Mouse (Mus musculus) forebrain, postnatal 0 days (tissue): ENCODE data around the gene Oca2. TPM values are rescaled to one million over a fixed set of nuclear protein-coding genes. Genes with fewer than 3 reads are reported as not detected.

Experiments
- ATAC-seq: fragments of 200-750 bp; cut with Nextera tagmentation; 2 replicates; pipeline ENCODE4 v1.8.0; 2017; ENCODE audit warnings: mild to moderate bottlenecking, moderate library complexity
- DNase-seq: peaks from one replicate; pipeline ENCODE4 v3.0.0-alpha.2; 2015
- H3K27ac ChIP-seq: fragments of 300-500 bp; sonication (generic); 2 replicates; pipeline ENCODE4 v1.5.1; 2014; ENCODE audit warnings: low read depth, mild to moderate bottlenecking, antibody characterized with exemption, low read length, moderate library complexity, mixed read lengths
- H3K27me3 ChIP-seq: fragments of 300-500 bp; sonication (generic); 2 replicates; pipeline ENCODE4 v1.6.1; 2014; ENCODE audit warnings: mild to moderate bottlenecking, low read length, mixed read lengths; ENCODE audit not compliant: insufficient read depth
- H3K36me3 ChIP-seq: fragments of 300-500 bp; sonication (generic); 2 replicates; pipeline ENCODE4 v1.6.1; 2014; ENCODE audit warnings: mild to moderate bottlenecking, moderate library complexity; ENCODE audit not compliant: insufficient read depth
- H3K4me1 ChIP-seq: fragments of 300-500 bp; sonication (generic); 2 replicates; pipeline ENCODE4 v1.6.1; 2014; ENCODE audit warnings: antibody characterized with exemption; ENCODE audit not compliant: insufficient read depth
- H3K4me2 ChIP-seq: fragments of 300-500 bp; sonication (generic); 2 replicates; pipeline ENCODE4 v1.6.1; 2014; ENCODE audit warnings: low read depth, mild to moderate bottlenecking, moderate library complexity
- H3K4me3 ChIP-seq: fragments of 300-500 bp; sonication (generic); 2 replicates; pipeline ENCODE4 v1.5.1; 2014; ENCODE audit warnings: low read depth, low read length, mixed read lengths
- H3K9ac ChIP-seq: fragments of 300-500 bp; sonication (generic); 2 replicates; pipeline ENCODE4 v1.6.1; 2014; ENCODE audit warnings: mild to moderate bottlenecking
- H3K9me3 ChIP-seq: fragments of 300-500 bp; sonication (generic); 2 replicates; pipeline ENCODE4 v1.6.1; 2016; ENCODE audit warnings: low read length
- CTCF ChIP-seq: sonication (generic); IDR thresholded peaks from 2 replicates; pipeline ENCODE4 v1.5.1; 2016; ENCODE audit warnings: antibody characterized with exemption, control low read depth, low read depth
- WGBS: fragments of 180-500 bp; shearing (Covaris S2); extraction: QIAGEN DNeasy Blood & Tissue Kit; methylation state at CpG from one replicate; pipeline ENCODE4 v1.1.7; 2014; 5-methylcytosine and 5-hydroxymethylcytosine counted together
- polyA plus RNA-seq: library from polyadenylated mRNA; unstranded; fragments of >200 nt; fragmentation: Nextera tagmentation; extraction: Ambion mirVana; gene quantifications from 2 replicates; pipeline ENCODE4 v1.2.1, GENCODE M21; 2015
- total RNA-seq: library from RNA; depleted of rRNA; stranded (reverse); fragments of >200 nt; gene quantifications from 2 replicates; pipeline ENCODE4 v1.2.3, GENCODE M21; 2014

Oca2 gene
- total and polyA plus RNA-seq, 2 experiments from 2014 or later = 0.86 to 2.2 TPM

- H3K9ac ChIP-seq = no peak overlapping the region
- H3K27ac ChIP-seq = no peak overlapping the region
- no peaks in the 10 kb centered on the region for H3K27me3 ChIP-seq
- H3K4me3 ChIP-seq = no peak overlapping the region
- no peak for TF ChIP-seq CTCF
- ATAC-seq (no peak), DNase-seq (no peak)
- no peaks in the 10 kb centered on the region for H3K4me1 ChIP-seq
- peaks cover 69% of the 10 kb centered on the region for H3K36me3 ChIP-seq
- H3K4me2 ChIP-seq = no peak overlapping the region
- H3K9me3 ChIP-seq = no peaks in the 10 kb centered on the region
- WGBS = 90% methylated on average over 6 of the region's 6 CpGs
These were observed 18.7 kb upstream of the Oca2 start for GRCm38 (mm10) chr7:56220811-56221210.

DNA sequence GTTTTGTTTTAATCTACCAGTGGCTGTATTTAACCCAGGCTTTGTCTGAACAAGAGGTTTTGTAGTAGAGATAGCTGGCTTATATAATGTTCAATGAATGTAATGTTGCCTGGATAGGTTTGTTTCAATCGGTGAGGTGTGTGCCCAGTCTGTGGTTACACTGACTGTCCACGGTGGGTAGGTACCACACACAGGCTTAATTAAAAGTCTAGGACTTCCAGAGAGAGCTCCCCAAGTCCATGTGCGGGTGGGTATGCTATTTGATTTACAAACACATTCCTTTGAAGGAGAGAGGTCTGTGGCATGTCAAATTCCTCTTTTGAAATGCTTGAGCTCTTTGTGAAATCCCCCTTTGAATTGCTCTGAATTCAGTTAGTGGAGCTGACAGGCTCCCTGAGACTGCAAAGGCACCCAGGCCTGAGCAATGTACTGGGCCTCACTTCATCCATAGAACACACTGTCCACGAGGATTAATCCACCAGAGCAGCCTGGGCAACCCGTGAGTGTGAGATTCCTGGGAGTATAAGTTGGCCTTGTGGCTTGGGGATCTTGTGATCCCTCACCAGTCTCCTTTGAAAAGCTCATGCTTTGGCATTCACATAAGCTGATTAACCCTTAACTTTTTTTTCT is 3.7 kb upstream of the Oca2 start:
- DNase-seq = no peak
- no peaks in the 10 kb centered on the region for H3K27me3 ChIP-seq
- no peaks in the 10 kb centered on the region for H3K4me1 ChIP-seq
- no peaks in the 10 kb centered on the region for H3K9me3 ChIP-seq
- H3K36me3 ChIP-seq = peaks cover 18% of the 10 kb centered on the region
- no peak overlapping the region for H3K27ac ChIP-seq
- no peak overlapping the region for H3K4me2 ChIP-seq
- no peak overlapping the region; the same call in 1 of the 2 replicates for H3K9ac ChIP-seq
- no peak for TF ChIP-seq CTCF
- H3K4me3 ChIP-seq = no peak overlapping the region
- 23% methylated on average over 5 of the region's 5 CpGs for WGBS
- no peak for ATAC-seq

- Histone ChIP-seq H3K4me1 (no peaks in the 10 kb centered on the region), H3K4me3 (no peak overlapping the region), H3K36me3 (peaks cover 13% of the 10 kb centered on the region), H3K27ac (no peak overlapping the region), H3K9ac (no peak overlapping the region), H3K9me3 (no peaks in the 10 kb centered on the region), H3K27me3 (no peaks in the 10 kb centered on the region), H3K4me2 (no peak overlapping the region)
- ATAC-seq = no peak
- no peak for TF ChIP-seq CTCF
- DNase-seq = no peak
- WGBS = 65% methylated on average over 3 of the region's 3 CpGs
These were observed 2.9 kb upstream of the Oca2 start for GRCm38 (mm10) chr7:56236617-56237016.

DNA sequence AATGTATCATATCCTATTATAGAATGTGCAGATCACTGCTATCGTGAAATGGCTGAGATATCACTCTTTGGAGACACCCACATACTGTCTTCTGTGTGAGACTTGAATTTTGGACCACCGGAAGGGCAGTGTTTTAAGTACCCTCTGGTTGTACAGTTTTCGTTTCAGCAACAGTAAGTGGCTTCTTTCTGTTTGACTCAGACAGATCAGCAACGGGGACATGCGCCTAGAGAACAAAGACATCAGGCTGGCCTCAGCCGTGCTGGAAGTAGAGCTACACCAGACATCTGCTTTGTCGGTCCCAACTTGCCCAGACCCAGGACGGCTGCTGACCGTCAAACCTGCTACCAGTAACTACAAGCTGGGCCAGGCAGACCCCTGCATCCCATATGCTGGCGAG is 15.0 kb downstream of the Oca2 start:
- DNase-seq (no peak), ATAC-seq (no peak)
- H3K27ac ChIP-seq = no peak overlapping the region
- WGBS = 82% methylated on average over 10 of the region's 10 CpGs
- no peak overlapping the region for H3K4me2 ChIP-seq
- H3K27me3 ChIP-seq = no peaks in the 10 kb centered on the region
- H3K9me3 ChIP-seq = no peaks in the 10 kb centered on the region
- H3K36me3 ChIP-seq = no peaks in the 10 kb centered on the region
- TF ChIP-seq CTCF = no peak
- no peaks in the 10 kb centered on the region for H3K4me1 ChIP-seq
- H3K4me3 ChIP-seq = no peak overlapping the region
- H3K9ac ChIP-seq = no peak overlapping the region

DNA sequence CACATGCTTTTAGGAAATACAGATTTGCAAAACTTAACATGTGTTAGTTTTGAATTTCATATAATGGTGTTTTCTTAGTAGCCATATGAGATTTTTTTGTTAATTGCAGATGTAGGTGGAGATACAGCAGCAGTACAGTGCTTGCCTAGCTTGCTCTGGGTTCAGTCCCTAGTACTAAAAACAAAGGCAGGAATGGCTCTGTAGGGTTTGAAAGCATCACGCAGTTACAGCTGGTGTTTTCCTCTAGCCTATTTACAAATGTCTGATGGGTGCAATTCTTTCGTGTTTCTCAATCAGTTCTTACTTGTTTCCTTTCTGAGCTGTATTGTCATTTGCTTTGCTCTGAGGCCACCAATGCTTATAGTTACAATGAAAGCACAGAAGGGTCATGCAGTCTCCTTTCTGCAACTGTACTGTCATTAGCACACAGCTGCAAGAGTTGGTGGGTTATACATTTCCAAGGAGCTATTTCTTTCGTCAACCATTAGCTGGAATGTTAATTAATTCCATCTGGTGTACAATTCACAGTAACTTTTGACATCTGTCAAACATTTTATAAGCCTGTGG is 18.4 kb downstream of the Oca2 start:
- Histone ChIP-seq H3K4me1 (no peaks in the 10 kb centered on the region), H3K4me2 (no peak overlapping the region), H3K9ac (no peak overlapping the region), H3K27ac (no peak overlapping the region), H3K9me3 (no peaks in the 10 kb centered on the region), H3K27me3 (no peaks in the 10 kb centered on the region), H3K4me3 (no peak overlapping the region), H3K36me3 (no peaks in the 10 kb centered on the region)
- TF ChIP-seq CTCF = no peak
- 47% methylated on average over 3 of the region's 3 CpGs for WGBS
- DNase-seq (no peak), ATAC-seq (peak; percentile 72)

- Histone ChIP-seq H3K4me1 (no peaks in the 10 kb centered on the region), H3K4me2 (no peak overlapping the region), H3K27me3 (no peaks in the 10 kb centered on the region), H3K9me3 (no peaks in the 10 kb centered on the region), H3K9ac (no peak overlapping the region), H3K36me3 (no peaks in the 10 kb centered on the region), H3K4me3 (no peak overlapping the region), H3K27ac (no peak overlapping the region)
- TF ChIP-seq CTCF = no peak
- DNase-seq (no peak), ATAC-seq (no peak)
- WGBS = 86% methylated on average over 2 of the region's 2 CpGs
These were observed 37.9 kb downstream of the Oca2 start for GRCm38 (mm10) chr7:56277506-56277905.

- Histone ChIP-seq H3K9ac (no peak overlapping the region), H3K4me1 (no peaks in the 10 kb centered on the region), H3K27ac (no peak overlapping the region), H3K27me3 (no peaks in the 10 kb centered on the region), H3K4me2 (no peak overlapping the region), H3K9me3 (no peaks in the 10 kb centered on the region), H3K4me3 (no peak overlapping the region), H3K36me3 (no peaks in the 10 kb centered on the region)
- peak; percentile 89 for ATAC-seq
- 15% methylated on average over 6 of the region's 6 CpGs for WGBS
- peak; percentile 94 for TF ChIP-seq CTCF
- peak; percentile 93 for DNase-seq
These were observed 52.0 kb downstream of the Oca2 start for GRCm38 (mm10) chr7:56291468-56292115.
